Mouse (Mus musculus) layer of hippocampus, postnatal 25 days (tissue): ENCODE measurements at regions not wholly inside any gene's neighbourhood (a gene's known extent, or its start where the extent isn't known, plus 50 kb on each side); places are given as distances from the start of the nearest gene placed in this dataset.

Experiments
- DNase-seq, 2 experiments: peaks; one replicate each; pipeline ENCODE4 v3.0.0; 2022; ENCODE audit warnings: mixed read lengths in 2 of 2, low spot score in 1 of 2; ENCODE audit errors: extremely low spot score in 1 of 2

GRCm38 (mm10) chr3:47866061-47866460 lies 1418.0 kb upstream of the Pabpc4l start:
- DNase-seq = no peak

GRCm38 (mm10) chr3:47863591-47863990 lies 1415.6 kb upstream of the Pabpc4l start:
- DNase-seq = peak in 1 of 2 experiments; percentile 4

GRCm38 (mm10) chr3:47845613-47846012 lies 1397.6 kb upstream of the Pabpc4l start:
- DNase-seq = no peak

GRCm38 (mm10) chr3:47836541-47837240 lies 1388.7 kb upstream of the Pabpc4l start:
- DNase-seq = no peak

GRCm38 (mm10) chr3:47818361-47818760 lies 1370.3 kb upstream of the Pabpc4l start:
- no peak for DNase-seq

- no peak for DNase-seq
Observed at GRCm38 (mm10) chr3:47817564-47817963, 1369.5 kb upstream of the Pabpc4l start.
